Mouse (Mus musculus): Measurements from ENCODE around the gene Wipf2. TPM values are rescaled to one million over a fixed set of nuclear protein-coding genes. Genes with fewer than 3 reads are reported as not detected.

Gene Wipf2
- polyA plus RNA-seq, 1 experiment from 2014 or later = 3.0 TPM

GRCm38 (mm10) chr11:98837231-98837704, 26.2 kb upstream of the Wipf2 start:
- peak; percentile 33 for ATAC-seq (ENCODE audit: insufficient number of reproducible peaks, low FRiP score)
- WGBS = 2% methylated on average over 20 of the region's 29 CpGs
- no peak overlapping the region for H3K27ac ChIP-seq (ENCODE audit: poor library complexity, severe bottlenecking)

GRCm38 (mm10) chr11:98837917-98838316, 25.5 kb upstream of the Wipf2 start:
- Histone ChIP-seq H3K4me1 (replicated peaks) (peaks cover 18% of the 10 kb centered on the region), H3K4me3 (no peak overlapping the region), H3K36me3 (peaks cover 20% of the 10 kb centered on the region), H3K9ac (no peak overlapping the region), H3K9me3 (replicated peaks) (no peaks in the 10 kb centered on the region), H3K27ac (ENCODE audit: poor library complexity, severe bottlenecking) (no peak overlapping the region), H3K4me2 (peak overlapping the region; percentile 100; the same call in 1 of the 2 replicates), H3K27me3 (replicated peaks) (peaks cover 37% of the 10 kb centered on the region)
- ATAC-seq (ENCODE audit: insufficient number of reproducible peaks, low FRiP score) = no peak
- 51% methylated on average over 11 of the region's 11 CpGs for WGBS

More at GRCm38 (mm10) chr11:98837231-98837704, 26.2 kb upstream of the Wipf2 start:
- Histone ChIP-seq H3K4me1 (replicated peaks) (peaks cover 18% of the 10 kb centered on the region), H3K27me3 (replicated peaks) (peaks cover 37% of the 10 kb centered on the region), H3K4me3 (peak overlapping the region; percentile 72), H3K9me3 (replicated peaks) (no peaks in the 10 kb centered on the region), H3K36me3 (peaks cover 26% of the 10 kb centered on the region), H3K4me2 (peak overlapping the region; percentile 100), H3K9ac (peak overlapping the region; percentile 79)

- peaks cover 37% of the 10 kb centered on the region for H3K27me3 ChIP-seq (replicated peaks)
- no peaks in the 10 kb centered on the region for H3K9me3 ChIP-seq (replicated peaks)
- H3K4me2 ChIP-seq = no peak overlapping the region
- no peak overlapping the region for H3K4me3 ChIP-seq
- peaks cover 18% of the 10 kb centered on the region for H3K4me1 ChIP-seq (replicated peaks)
- 66% methylated on average over 9 of the region's 9 CpGs for WGBS
- peaks cover 14% of the 10 kb centered on the region for H3K36me3 ChIP-seq
- no peak overlapping the region for H3K27ac ChIP-seq (ENCODE audit: poor library complexity, severe bottlenecking)
- no peak for ATAC-seq (ENCODE audit: insufficient number of reproducible peaks, low FRiP score)
- no peak overlapping the region for H3K9ac ChIP-seq
These were observed 24.9 kb upstream of the Wipf2 start for GRCm38 (mm10) chr11:98838512-98838911.

GRCm38 (mm10) chr11:98839402-98839801, 24.0 kb upstream of the Wipf2 start:
- ATAC-seq (ENCODE audit: insufficient number of reproducible peaks, low FRiP score) = no peak
- Histone ChIP-seq H3K4me1 (replicated peaks) (peaks cover 18% of the 10 kb centered on the region), H3K9me3 (replicated peaks) (no peaks in the 10 kb centered on the region), H3K27me3 (replicated peaks) (peaks cover 37% of the 10 kb centered on the region), H3K36me3 (peaks cover 6% of the 10 kb centered on the region), H3K4me2 (no peak overlapping the region), H3K9ac (no peak overlapping the region), H3K4me3 (no peak overlapping the region), H3K27ac (ENCODE audit: poor library complexity, severe bottlenecking) (no peak overlapping the region)
- WGBS = 33% methylated on average over 6 of the region's 6 CpGs

DNA sequence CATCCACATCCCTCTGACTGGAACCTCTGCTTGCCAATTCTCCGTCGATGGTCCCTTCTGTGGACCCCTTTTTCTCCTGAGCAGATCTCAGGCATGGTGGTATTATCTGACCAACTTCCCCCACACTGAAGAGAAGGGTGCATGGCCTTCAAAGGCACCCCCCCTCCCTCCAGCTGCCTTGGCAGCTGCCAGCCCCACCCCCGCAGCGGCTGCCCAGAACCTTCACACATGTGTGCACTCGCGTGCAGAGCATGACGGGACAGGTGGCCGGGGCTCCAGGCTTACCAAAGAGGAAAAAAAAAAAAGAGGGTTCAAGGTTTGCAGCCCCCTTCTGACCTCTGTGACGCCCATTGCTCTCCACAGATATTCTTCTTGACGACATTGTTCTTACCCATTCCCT, 23.5 kb upstream of the Wipf2 start:
- no peak for ATAC-seq (ENCODE audit: insufficient number of reproducible peaks, low FRiP score)
- WGBS = 73% methylated on average over 10 of the region's 10 CpGs
- H3K4me2 ChIP-seq = no peak overlapping the region

GRCm38 (mm10) chr11:98846016-98846415, 17.4 kb upstream of the Wipf2 start:
- no peak overlapping the region for H3K4me3 ChIP-seq
- H3K27ac ChIP-seq (ENCODE audit: poor library complexity, severe bottlenecking) = no peak overlapping the region
- no peaks in the 10 kb centered on the region for H3K9me3 ChIP-seq (replicated peaks)
- peaks cover 20% of the 10 kb centered on the region for H3K4me1 ChIP-seq (replicated peaks)
- no peak for ATAC-seq (ENCODE audit: insufficient number of reproducible peaks, low FRiP score)
- H3K4me2 ChIP-seq = no peak overlapping the region
- no peaks in the 10 kb centered on the region for H3K36me3 ChIP-seq
- 44% methylated on average over 13 of the region's 13 CpGs for WGBS
- H3K27me3 ChIP-seq (replicated peaks) = peaks cover 8% of the 10 kb centered on the region
- no peak overlapping the region for H3K9ac ChIP-seq

More for the DNA sequence above, 23.5 kb upstream of the Wipf2 start:
- Histone ChIP-seq H3K27me3 (replicated peaks) (peaks cover 37% of the 10 kb centered on the region), H3K9ac (no peak overlapping the region), H3K4me1 (replicated peaks) (peaks cover 18% of the 10 kb centered on the region), H3K27ac (ENCODE audit: poor library complexity, severe bottlenecking) (no peak overlapping the region), H3K9me3 (replicated peaks) (no peaks in the 10 kb centered on the region), H3K4me3 (no peak overlapping the region), H3K36me3 (peaks cover under 1% of the 10 kb centered on the region; the same call in 1 of the 2 replicates)

DNA sequence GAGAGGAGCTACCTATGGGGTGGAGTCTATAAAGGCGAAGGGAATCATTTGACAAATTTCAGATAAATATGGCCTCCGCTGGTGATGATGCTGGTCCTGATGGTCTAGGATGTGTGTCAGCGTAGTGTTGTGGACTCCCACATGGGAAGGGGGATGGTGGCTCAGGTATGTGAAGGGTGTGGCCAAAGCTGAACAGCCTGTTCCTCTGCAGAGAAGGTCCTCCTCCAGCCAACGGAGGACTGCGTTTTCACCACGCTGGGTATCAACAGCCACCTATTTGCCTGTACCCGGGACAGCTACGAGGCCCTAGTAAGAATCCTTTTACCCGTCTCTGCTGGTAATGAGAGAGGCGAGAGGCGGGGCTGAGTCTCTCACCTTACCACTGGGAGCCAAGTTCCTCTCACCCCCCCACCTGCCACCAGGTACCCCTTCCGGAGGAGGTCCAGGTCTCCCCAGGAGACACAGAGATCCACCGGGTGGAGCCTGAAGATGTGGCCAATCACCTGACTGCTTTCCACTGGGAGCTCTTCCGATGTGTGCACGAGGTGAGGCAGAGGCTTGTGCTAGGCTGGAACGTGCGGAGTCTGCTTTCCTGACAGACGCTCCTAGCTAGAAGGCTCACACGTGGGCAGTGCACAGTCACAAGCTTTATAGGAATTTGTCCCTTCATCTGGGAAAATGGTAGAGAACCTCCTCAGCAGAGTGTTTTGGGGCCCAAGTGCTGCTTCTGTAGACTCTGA, 16.4 kb upstream of the Wipf2 start:
- Histone ChIP-seq H3K27ac (ENCODE audit: poor library complexity, severe bottlenecking) (no peak overlapping the region), H3K9ac (no peak overlapping the region), H3K36me3 (no peaks in the 10 kb centered on the region), H3K27me3 (replicated peaks) (peaks cover 15% of the 10 kb centered on the region), H3K4me3 (no peak overlapping the region), H3K4me2 (no peak overlapping the region), H3K4me1 (replicated peaks) (peaks cover 20% of the 10 kb centered on the region), H3K9me3 (replicated peaks) (no peaks in the 10 kb centered on the region)
- ATAC-seq (ENCODE audit: insufficient number of reproducible peaks, low FRiP score) = no peak
- 52% methylated on average over 19 of the region's 19 CpGs for WGBS

GRCm38 (mm10) chr11:98849196-98849894, 14.1 kb upstream of the Wipf2 start:
- H3K9me3 ChIP-seq (replicated peaks) = no peaks in the 10 kb centered on the region
- 0 out of 2 replicates have a peak overlapping the region, but pooled peaks have one; percentile 1 for H3K9ac ChIP-seq
- ATAC-seq (ENCODE audit: insufficient number of reproducible peaks, low FRiP score) = peak; percentile 24; the same call in 1 of the 2 replicates
- H3K36me3 ChIP-seq = no peaks in the 10 kb centered on the region
- peaks cover 16% of the 10 kb centered on the region; the same call in 1 of the 2 replicates for H3K27me3 ChIP-seq (replicated peaks)
- H3K4me2 ChIP-seq = peak overlapping the region; percentile 30
- H3K27ac ChIP-seq (ENCODE audit: poor library complexity, severe bottlenecking) = no peak overlapping the region
- WGBS = 17% methylated on average over 19 of the region's 19 CpGs
- H3K4me1 ChIP-seq (replicated peaks) = peaks cover 31% of the 10 kb centered on the region
- H3K4me3 ChIP-seq = no peak overlapping the region

DNA sequence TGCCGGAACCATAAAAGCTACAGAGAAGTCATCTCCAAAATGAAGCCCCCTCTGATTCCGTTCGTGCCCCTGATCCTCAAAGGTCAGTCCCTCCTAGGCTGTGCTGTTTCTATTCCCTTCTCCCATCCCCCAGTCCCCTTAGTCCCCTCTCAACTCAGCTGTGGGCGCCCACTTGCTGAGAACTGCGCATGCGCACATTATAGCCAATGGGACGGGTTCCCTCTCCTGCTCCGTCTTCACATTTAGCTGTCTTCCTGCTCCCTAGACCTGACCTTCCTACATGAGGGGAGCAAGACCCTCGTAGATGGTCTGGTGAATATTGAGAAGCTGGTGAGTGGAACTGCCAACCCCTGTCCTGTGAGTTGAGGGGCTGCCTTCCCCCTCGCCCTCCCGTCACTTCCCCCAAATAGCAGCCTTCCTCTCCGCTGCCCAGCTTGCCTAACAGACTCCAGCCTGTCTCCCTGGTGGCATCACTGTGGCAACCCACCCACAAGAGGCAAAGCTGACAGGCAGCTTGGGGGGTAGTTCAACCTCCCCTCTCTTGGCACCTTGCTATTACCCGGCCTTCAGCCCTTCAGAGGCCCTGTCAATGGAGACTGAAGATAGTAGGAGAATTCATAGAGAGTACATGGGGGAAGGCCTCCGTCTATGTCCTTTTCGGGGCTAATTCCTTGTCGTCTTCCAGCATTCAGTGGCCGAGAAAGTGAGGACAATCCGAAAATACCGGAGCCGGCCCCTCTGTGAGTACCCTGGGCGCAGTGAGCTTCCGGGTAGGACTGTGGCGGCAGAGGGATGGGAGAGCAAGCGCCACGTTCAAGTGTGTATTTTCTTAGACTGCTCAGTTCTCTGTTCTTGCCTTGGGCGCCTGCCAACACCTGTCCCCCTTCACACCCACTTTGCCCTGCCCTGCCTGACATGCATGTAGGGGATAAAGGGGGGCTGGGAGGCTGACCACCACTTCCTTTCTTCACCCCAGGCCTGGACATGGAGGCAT, 13.0 kb upstream of the Wipf2 start:
- no peak overlapping the region for H3K27ac ChIP-seq (ENCODE audit: poor library complexity, severe bottlenecking)
- peak overlapping the region; percentile 15; the same call in 1 of the 2 replicates for H3K4me2 ChIP-seq
- peaks cover 31% of the 10 kb centered on the region for H3K4me1 ChIP-seq (replicated peaks)
- ATAC-seq (ENCODE audit: insufficient number of reproducible peaks, low FRiP score) = no peak
- H3K27me3 ChIP-seq (replicated peaks) = peaks cover 16% of the 10 kb centered on the region; the same call in 1 of the 2 replicates
- no peaks in the 10 kb centered on the region for H3K9me3 ChIP-seq (replicated peaks)
- 67% methylated on average over 26 of the region's 26 CpGs for WGBS
- H3K9ac ChIP-seq = 0 out of 2 replicates have a peak overlapping the region, but pooled peaks have one; percentile 0
- H3K36me3 ChIP-seq = no peaks in the 10 kb centered on the region
- H3K4me3 ChIP-seq = no peak overlapping the region

GRCm38 (mm10) chr11:98854116-98854515, 9.3 kb upstream of the Wipf2 start:
- no peak for ATAC-seq (ENCODE audit: insufficient number of reproducible peaks, low FRiP score)
- Histone ChIP-seq H3K27ac (ENCODE audit: poor library complexity, severe bottlenecking) (no peak overlapping the region), H3K4me3 (no peak overlapping the region), H3K36me3 (no peaks in the 10 kb centered on the region), H3K4me2 (no peak overlapping the region), H3K9ac (no peak overlapping the region), H3K9me3 (replicated peaks) (no peaks in the 10 kb centered on the region), H3K27me3 (replicated peaks) (peaks cover 16% of the 10 kb centered on the region; the same call in 1 of the 2 replicates), H3K4me1 (replicated peaks) (peaks cover 28% of the 10 kb centered on the region)
- 87% methylated on average over 8 of the region's 8 CpGs for WGBS
